Mouse (Mus musculus) embryonic fibroblast, embryonic 13.5 days (primary cell): ENCODE results near the gene Slc2a12. TPM values are rescaled to one million over a fixed set of nuclear protein-coding genes. Genes with fewer than 3 reads are reported as not detected.

Experiments
- H3K27ac ChIP-seq: 2 replicates; pipeline ENCODE4 v1.5.1; 2012; ENCODE audit warnings: low read length, control low read depth, inconsistent platforms; ENCODE audit not compliant: insufficient read depth
- H3K4me1 ChIP-seq: 2 replicates; pipeline ENCODE4 v1.6.1; 2011; ENCODE audit warnings: low read length; ENCODE audit not compliant: control insufficient read depth, insufficient read depth
- H3K4me3 ChIP-seq: 2 replicates; pipeline ENCODE4 v1.5.1; 2011; ENCODE audit warnings: mild to moderate bottlenecking, control low read depth, low read length; ENCODE audit not compliant: insufficient read depth
- CTCF ChIP-seq: IDR thresholded peaks from 2 replicates; pipeline ENCODE4 v1.5.1; 2011; ENCODE audit warnings: mild to moderate bottlenecking, control low read depth, low read length, moderate library complexity, borderline replicate concordance; ENCODE audit not compliant: insufficient read depth
- POLR2A ChIP-seq: IDR thresholded peaks from 2 replicates; pipeline ENCODE4 v1.6.1; 2011; ENCODE audit warnings: low read depth, mild to moderate bottlenecking, control low read depth, low read length, moderate library complexity
- polyA plus RNA-seq: library from polyadenylated mRNA; stranded (reverse); fragments of >200 nt; gene quantifications from 2 replicates; pipeline ENCODE4 v1.2.4, GENCODE M21; 2011; ENCODE audit warnings: low read depth; ENCODE audit not compliant: missing spikeins, insufficient read length

Gene Slc2a12
- polyA plus RNA-seq, 1 experiment = 1.5 TPM

DNA sequence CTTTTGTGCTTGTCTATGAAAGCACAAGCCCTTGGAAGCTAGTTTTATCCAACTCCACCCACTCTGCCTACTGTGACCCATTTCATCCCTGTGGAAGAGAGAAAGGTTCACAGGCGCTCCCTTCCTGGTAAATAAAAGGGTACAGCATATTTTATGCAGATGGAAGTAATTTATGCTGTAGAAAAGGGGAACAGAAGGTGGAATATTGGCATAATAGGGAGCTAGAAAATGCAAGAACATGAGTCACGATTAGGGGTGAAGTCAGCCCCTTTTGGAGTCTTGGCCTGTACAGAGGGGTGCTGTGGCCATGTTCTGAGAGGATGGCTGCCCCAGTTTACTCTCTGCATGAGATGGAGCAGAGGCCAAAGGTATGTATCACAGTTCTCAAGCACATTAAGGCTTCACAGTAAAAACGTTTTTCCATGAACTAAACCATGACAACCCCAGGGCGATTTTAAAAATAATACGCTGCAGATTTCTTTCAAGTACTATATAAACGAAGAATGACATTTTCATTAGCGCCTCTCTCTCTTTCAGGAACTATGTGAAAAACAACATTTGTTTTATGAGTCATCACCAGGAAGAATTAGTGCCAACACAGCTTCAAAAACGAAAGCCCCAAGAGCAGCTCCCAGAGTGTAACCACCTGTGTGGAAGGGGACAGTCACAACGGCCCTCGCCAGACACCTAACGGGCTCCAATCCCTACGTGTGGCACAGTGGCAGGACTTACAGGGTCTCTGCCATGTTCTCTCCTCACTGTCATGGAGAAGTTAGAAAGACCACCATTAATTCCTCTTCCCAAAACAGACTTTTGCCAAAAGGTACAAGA is 56.9 kb downstream of the Slc2a12 start:
- no peak overlapping the region for H3K4me3 ChIP-seq
- no peak for TF ChIP-seq CTCF
- TF ChIP-seq POLR2A = no peak
- peak overlapping the region; percentile 74 for H3K27ac ChIP-seq

DNA sequence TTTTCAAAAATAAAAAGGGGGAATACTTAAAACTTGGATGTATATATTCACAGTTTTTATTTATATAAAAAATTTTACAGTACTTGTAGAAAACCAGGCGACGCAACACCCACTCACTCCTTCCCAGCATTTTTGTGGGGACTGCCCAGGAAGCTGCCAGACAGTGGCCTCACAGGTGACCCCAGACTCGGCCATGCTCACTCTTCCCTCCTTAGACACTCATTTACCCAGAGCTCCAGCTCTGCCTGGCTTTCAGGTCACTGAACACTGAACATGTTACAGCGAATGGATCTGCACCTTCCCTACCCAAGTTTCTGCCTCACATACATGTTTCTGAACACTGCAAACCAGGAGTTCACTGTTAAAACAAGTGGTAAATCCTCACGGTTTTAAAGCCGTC is 59.0 kb downstream of the Slc2a12 start:
- no peaks in the 10 kb centered on the region; the same call in none of the 2 replicates for H3K4me1 ChIP-seq
- H3K4me3 ChIP-seq = no peak overlapping the region
- no peak overlapping the region for H3K27ac ChIP-seq
- TF ChIP-seq CTCF = no peak
- no peak for TF ChIP-seq POLR2A

More for the DNA sequence above, 56.9 kb downstream of the Slc2a12 start:
- H3K4me1 ChIP-seq = no peaks in the 10 kb centered on the region; the same call in none of the 2 replicates

GRCm38 (mm10) chr10:22708190-22708843 is 63.5 kb downstream of the Slc2a12 start:
- Histone ChIP-seq H3K4me3 (no peak overlapping the region), H3K4me1 (no peaks in the 10 kb centered on the region)
- TF ChIP-seq POLR2A (no peak), CTCF (no peak)

GRCm38 (mm10) chr10:22710173-22710777 is 65.5 kb downstream of the Slc2a12 start:
- Histone ChIP-seq H3K4me3 (no peak overlapping the region), H3K27ac (no peak overlapping the region), H3K4me1 (no peaks in the 10 kb centered on the region)
- TF ChIP-seq CTCF (no peak), POLR2A (no peak)

More at GRCm38 (mm10) chr10:22708190-22708843, 63.5 kb downstream of the Slc2a12 start:
- H3K27ac ChIP-seq = no peak overlapping the region

DNA sequence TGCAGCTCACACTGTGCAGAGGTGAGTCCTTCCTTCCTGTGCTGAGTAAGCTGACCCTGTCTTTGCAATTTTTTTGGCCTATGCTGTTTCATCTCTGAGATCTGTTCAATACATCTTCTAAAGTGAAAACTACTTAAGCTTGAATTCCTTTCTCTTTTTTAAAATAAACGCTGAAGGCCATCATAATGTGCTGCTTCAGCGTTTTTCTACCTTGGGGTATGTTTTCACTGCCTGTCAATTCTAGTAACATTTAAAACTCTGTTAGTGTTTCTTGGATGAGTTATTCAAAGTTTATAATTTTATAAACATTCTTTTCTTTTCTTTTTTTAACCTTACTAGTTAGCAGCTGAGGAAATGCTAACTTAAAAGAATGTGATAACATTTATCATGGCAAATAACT is 68.1 kb downstream of the Slc2a12 start:
- TF ChIP-seq POLR2A (no peak), CTCF (no peak)
- no peaks in the 10 kb centered on the region for H3K4me1 ChIP-seq
- no peak overlapping the region for H3K27ac ChIP-seq
- H3K4me3 ChIP-seq = no peak overlapping the region

- Histone ChIP-seq H3K27ac (no peak overlapping the region), H3K4me1 (no peaks in the 10 kb centered on the region), H3K4me3 (no peak overlapping the region)
- TF ChIP-seq CTCF (peak; percentile 44; the same call in 1 of the 2 replicates), POLR2A (no peak)
Measured at GRCm38 (mm10) chr10:22714520-22714919, 69.7 kb downstream of the Slc2a12 start.

- H3K4me1 ChIP-seq = no peaks in the 10 kb centered on the region
- H3K4me3 ChIP-seq = no peak overlapping the region
Measured at GRCm38 (mm10) chr10:22718475-22718874, 73.7 kb downstream of the Slc2a12 start.

GRCm38 (mm10) chr10:22720781-22721529 is 76.1 kb downstream of the Slc2a12 start:
- TF ChIP-seq CTCF (no peak), POLR2A (no peak)
- H3K4me1 ChIP-seq = no peaks in the 10 kb centered on the region
- H3K4me3 ChIP-seq = no peak overlapping the region

More at GRCm38 (mm10) chr10:22718475-22718874, 73.7 kb downstream of the Slc2a12 start:
- TF ChIP-seq POLR2A = no peak
- TF ChIP-seq CTCF = no peak
- H3K27ac ChIP-seq = no peak overlapping the region

GRCm38 (mm10) chr10:22725166-22725565 is 80.4 kb downstream of the Slc2a12 start:
- Histone ChIP-seq H3K27ac (no peak overlapping the region), H3K4me1 (no peaks in the 10 kb centered on the region), H3K4me3 (no peak overlapping the region)
- TF ChIP-seq CTCF (no peak), POLR2A (no peak)

More at GRCm38 (mm10) chr10:22720781-22721529, 76.1 kb downstream of the Slc2a12 start:
- no peak overlapping the region for H3K27ac ChIP-seq
